Mouse (Mus musculus) cerebellum, postnatal 14 days (tissue): ENCODE results near the gene Fam78b.
A peak's percentile ranks its signal among the peaks of the same experiment; 100 is the strongest.

Source experiments
- DNase-seq, 2 experiments: peaks; one replicate each; pipeline ENCODE4 v3.0.0; 2021; ENCODE audit warnings: mixed read lengths in 2 of 2

The Fam78b gene

DNA sequence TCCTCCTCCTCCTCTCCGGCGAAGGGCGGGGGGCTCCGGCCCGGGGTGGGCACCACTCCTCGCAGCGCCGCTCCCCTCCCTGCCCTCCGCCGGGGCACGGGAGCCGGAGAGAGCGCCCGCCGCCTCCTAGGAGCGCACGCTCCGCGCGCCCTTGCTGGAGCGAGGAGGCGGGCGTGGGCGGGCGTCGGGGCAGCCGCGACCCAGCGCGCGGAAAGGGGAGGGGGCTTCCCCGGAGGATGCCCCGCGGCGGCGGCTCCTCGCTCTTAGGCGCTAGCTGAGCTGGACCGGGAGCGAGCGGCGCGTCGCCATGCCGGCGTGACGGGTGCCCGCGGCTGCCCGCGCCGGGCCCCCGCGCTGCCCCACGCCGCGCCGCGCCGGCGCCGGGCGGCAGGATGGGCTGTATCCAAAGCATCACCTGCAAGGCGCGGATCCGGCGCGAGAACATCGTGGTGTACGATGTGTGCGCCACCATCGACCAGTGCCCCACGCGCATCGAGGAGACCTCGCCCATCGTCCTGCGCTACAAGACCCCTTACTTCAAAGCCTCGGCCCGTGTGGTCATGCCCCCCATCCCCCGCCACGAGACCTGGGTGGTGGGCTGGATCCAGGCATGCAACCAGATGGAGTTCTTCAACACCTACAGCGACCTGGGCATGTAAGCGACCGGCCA, at the start of gene Fam78b:
TSS of gene Fam78b (plus strand) at position 244 of the 670 bp plus-strand sequence.
- DNase-seq, result peak; percentile 72 to 75

- DNase-seq, result no peak
These were observed 36.7 kb upstream of the Fam78b start for GRCm38 (mm10) chr1:166964508-166964907.

GRCm38 (mm10) chr1:166968271-166968670, 32.9 kb upstream of the Fam78b start:
- no peak for DNase-seq

GRCm38 (mm10) chr1:166973731-166974130, 27.5 kb upstream of the Fam78b start:
- no peak for DNase-seq

DNA sequence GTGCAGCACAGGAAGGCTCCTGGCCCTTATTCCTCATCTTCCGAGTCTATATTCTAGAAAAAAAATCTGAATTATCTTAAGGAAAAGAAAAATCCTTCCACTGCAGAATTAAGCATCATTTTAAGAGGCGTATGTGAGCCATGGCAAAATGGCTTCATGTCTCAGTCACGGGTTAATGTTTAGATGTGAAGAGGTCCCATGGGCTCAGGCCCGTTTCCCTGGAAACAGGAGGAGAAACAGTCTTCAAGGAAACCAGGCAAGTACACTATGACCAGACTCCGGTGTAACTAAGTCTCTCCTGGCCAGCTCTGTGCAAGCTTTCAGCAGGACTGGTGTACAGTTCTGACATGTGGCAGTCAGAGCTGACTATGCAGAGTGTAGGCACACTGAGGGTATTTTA, 22.6 kb upstream of the Fam78b start:
- no peak for DNase-seq

DNA sequence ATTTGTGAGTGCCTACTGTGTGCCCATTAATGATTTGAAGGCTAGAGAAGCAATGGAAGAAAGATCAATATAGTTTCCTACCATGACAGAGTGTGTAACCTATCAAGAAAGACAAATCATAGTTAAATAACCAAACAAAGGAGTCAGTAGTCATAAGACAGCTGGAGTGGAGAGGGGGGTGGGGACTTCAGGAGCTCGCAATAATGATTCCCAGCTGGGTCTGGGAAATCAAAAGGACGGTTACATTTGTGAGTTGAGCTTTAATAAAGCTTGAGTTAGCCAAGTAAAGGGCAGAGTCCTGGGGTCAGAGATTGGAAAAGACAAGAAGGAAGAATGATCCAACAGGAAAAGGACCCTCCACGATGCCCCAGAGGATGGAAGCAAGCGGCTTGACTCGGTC, 7.0 kb upstream of the Fam78b start:
- no peak for DNase-seq

DNA sequence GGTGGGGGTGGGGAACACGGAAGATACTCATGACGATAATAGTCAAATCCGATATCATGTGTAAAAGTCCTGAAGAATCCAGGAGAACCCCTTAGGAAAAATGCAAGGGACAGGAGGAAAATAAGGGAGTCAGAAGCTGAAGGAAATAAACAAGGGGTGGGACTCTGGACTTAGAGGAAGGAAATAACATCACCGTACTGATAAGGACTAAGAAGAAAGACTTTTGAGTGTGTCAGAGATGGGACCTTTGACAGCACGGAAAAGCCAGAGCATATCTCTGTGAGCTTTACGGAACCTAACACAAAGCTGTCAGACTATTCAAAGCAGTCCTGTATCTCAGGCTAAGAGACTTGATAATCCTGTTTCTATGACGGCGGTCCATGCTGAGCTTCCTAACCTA, 5.0 kb upstream of the Fam78b start:
- DNase-seq, result no peak

- no peak for DNase-seq
These were observed 4.4 kb upstream of the Fam78b start for GRCm38 (mm10) chr1:166996811-166997210.

DNA sequence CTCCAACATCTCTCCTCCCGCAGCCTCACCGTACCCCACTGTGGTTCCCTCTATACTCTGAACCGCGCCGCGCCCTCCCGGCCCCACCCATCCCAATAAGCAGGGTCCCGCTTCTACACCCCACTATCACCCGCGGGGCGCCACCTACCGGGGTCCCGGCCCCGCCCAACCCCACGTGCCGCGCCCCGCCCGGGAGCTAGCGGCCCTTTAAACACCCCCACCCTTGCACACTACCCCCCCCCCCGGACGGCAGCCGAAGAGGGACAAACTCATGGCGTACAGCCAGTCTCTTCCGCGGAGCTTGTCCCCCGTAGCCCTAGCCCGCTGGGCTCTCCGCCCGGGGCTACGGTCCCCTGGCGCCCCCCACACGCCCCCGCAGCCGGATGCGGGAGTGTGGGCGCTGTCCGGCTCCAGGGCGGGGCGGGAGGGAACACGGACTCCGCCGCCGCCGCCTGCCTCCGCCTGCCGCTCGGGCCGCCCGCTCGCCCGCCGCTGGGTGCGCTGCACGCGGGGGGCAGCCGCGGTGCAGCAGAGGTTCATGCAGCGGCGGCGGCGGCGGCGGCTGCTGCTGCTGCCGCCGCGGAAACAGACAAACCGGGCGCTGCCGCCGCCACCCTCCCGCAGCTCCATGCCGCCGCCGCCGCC, 566 bp upstream of the Fam78b start:
- DNase-seq, result peak; percentile 85 to 88

DNA sequence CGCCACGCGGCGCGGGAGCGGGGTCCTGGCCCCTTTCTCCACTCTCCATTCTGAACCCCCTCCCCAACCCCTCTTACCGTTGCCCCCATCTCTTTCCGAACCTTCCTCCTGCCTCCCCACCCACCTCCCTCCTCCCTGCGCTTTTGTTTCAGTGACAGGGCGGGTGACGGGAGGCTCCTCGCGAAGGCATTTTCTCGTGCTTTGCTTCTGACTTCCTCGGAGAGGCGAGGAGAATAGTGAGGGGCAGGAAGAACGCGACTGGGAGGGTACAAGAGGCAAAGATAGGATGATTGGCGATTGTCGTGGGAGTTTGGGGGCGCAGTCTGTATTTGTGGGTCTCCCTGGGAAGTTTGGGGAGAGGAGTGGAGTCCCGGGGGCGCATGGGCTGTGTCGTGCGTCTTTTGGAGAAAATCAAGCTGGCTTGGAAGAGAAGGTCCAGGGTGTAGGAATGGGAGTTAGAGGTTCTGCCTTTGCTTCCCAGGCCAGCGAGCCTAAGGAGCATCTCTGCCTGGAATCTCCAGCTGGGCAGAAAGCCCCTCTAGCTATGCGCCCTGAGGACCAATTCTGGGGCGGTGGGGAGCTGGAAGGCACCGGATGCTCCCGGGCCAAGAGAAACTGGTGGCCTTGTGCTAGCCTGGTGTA, 748 bp downstream of the Fam78b start:
- peak in 1 of 2 experiments; percentile 60 for DNase-seq

- DNase-seq, result peak; percentile 76
These were observed 1.3 kb downstream of the Fam78b start for GRCm38 (mm10) chr1:167002486-167002850.

DNA sequence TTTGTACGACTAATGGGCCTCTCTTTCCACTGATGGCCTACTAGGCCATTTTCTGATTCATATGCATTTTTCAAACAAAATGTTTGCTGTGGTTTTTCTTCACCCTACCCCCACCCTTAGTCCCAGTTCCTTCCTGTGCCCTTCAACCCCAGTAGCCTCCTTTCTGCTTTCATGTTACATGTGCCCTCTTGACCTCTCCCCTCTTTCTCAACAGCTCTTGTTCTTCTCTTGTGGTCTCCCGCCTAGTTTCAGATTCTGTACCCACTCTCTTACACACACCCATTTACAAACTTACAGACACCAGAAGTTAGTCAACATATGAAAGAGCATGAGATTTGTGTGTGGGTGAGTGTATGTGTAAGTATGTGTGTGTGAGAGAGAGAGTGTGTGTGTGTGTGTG, 3.4 kb downstream of the Fam78b start:
- DNase-seq, result no peak

GRCm38 (mm10) chr1:167007341-167007740, 6.1 kb downstream of the Fam78b start:
- DNase-seq, result no peak

DNA sequence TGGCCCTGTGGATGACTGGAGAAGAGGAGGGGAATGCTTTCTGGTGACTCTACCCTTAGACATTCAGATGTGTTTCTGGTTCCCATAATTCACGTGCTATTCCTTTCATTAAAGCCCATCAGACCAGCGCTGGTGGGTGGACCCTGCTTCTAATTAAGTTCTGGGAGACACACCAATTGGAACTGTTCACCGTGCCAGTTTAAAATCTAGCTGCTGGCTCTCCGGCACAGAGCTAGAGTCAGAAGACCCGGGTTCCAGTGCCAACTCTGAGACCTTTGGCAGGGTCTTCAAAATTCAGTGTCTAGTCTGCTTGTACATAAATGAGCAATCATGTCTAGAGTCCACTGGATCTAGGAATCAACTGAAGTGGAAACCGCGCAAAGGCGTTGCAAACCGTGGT, 9.0 kb downstream of the Fam78b start:
- DNase-seq, result peak; percentile 67

- no peak for DNase-seq
These were observed 10.1 kb downstream of the Fam78b start for GRCm38 (mm10) chr1:167011301-167011700.

- no peak for DNase-seq
These were observed 11.4 kb downstream of the Fam78b start for GRCm38 (mm10) chr1:167012616-167013015.

GRCm38 (mm10) chr1:167013234-167013864, 12.1 kb downstream of the Fam78b start:
- DNase-seq, result peak; percentile 93 to 97

DNA sequence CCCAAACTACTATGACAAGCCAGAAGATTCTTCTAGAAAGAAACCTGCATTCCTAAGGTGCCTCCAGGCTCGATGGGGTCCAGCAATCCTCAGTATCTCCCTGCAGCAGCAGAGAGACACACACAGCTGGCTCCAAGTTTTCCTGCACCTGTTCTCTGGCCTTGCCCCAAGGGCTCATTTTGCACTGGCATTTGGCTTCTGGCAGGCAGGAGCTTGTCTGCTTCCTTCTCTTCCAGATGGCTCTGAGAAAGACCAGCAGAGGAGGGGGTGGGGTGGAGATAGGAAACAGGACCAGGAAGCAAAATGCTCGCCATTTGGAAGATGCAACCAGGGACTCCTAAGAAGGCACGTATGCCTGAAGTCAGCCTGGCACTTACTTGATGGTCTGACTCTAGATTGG, 15.1 kb downstream of the Fam78b start:
- peak; percentile 84 to 88 for DNase-seq

DNA sequence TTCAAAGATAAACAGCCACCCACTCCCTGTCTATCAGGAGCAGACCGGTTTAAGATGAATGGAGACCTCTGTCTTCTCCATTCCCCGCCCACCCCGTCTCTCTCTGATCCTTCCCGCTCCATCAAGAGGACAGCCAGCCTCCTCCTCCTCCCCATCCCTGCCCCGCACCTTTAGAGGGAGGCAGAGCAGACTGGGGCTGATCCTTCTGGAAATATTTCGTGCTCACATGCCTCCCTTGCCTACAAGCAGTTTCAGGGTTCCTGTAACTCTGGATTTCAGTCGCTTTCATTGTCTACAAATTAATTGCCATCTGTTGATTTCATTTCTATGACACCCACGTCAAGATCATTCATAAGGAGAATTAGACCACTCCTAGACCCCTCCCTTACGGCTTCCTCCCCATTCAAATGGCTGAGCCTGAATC, 20.8 kb downstream of the Fam78b start:
- DNase-seq, result no peak

DNA sequence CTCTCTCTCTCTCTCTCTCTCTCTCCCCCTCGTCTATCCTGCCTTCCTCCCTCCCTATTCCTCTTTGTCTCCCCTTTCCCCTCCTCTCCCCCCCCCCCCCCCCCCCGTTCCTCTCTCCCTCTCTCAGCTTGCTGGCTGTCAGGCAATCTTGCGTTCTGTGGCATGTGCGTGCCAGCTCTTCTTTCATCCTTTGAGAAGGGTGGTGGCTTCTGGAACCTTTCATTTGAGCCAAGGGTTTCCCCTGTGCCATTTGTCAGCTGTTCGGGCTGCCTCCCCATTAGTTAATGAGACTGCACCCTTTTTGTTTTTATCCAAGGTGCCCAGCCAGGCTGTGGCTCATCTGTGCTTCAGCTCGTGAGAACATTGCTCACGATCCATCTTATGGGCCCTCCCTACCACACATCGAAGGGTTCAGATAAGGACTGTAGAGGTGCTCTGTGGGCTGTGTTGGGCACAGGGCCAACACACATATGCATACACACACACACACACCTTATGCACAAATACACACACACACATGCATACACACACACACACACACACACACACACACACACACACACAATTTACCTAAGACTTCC, 21.4 kb downstream of the Fam78b start:
- no peak for DNase-seq

- DNase-seq, result no peak
These were observed 22.6 kb downstream of the Fam78b start for GRCm38 (mm10) chr1:167023794-167024193.

DNA sequence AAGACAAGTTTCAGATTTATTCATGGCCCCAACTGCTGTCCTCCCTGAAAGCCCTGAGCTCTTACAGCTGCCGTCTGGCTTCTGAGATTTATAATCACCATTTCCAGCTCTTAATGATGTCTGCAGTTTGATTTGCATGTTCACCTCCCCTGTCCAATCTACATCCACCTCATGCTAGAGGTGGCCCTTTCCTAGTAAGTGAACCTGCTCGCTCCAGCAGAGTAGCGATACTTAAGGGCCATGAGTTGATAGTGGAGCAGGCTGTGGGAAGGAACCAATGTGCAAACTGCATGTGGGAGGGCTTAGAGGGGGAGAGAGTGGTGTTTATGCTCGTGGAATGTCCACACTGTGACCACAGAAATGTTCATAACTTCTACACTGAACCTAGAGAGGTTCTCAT, 23.7 kb downstream of the Fam78b start:
- DNase-seq, result no peak

DNA sequence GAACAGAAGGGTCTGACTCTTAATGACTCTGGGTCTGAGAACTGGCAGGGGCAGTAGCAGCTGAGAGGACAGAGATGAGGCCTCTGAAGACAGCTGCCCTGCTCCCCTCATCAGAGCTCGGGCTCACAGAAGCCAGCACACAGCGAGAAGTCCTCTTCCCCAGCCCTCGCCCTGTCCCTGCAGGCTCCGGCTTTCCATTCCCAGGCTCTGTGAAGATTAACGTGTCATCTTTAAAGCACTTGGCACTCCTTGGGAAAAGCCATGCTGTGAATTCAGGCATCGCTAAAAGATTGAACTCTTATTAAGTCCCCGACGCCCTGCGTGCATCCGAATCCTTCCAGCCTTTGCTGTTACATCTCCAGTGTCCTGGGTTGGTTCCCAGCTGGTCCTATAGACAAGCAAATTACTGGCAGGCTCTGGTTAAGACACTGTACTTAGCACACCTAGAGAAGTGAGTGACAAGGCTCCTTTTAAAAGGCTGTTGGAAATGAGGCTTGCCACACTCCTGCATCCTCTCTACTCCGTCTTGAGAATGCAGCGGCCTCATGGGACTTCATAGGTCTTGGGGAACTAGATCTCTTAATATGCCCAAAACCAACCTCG, 30.9 kb downstream of the Fam78b start:
- DNase-seq, result peak in 1 of 2 experiments; percentile 45
